16 mouse cellular contexts compared by ENCODE assay signal in genomic region chr1:180296088-180296487, GRCm38 (mm10). TPM values are rescaled to one million over a fixed set of nuclear protein-coding genes. Genes with fewer than 3 reads are reported as not detected.
DNase-seq lines count a peak whose midpoint lies in the region; ATAC-seq and TF ChIP-seq lines count a peak whose summit lies in the region.
"Had no signal": no experiment of that assay in that cellular context is flagged by ENCODE, and none has a peak within 500 bp of the region (broad histone marks: within the 10 kb centered on the region; RNA-seq: fewer than 3 reads in every experiment).

No protein-coding gene starts in this region.

- peak overlapping the region; percentile 38 for H3K27ac ChIP-seq in heart, postnatal 0 days (ENCODE audit: low read depth)
- H3K27ac ChIP-seq in heart, embryonic 10.5 days, result no peak overlapping the region
- H3K27ac ChIP-seq in thymus, adult 2 months (ENCODE audit: control insufficient read depth, insufficient read depth, low read length), result peak overlapping the region; percentile 72
- no peak overlapping the region for H3K27ac ChIP-seq in forebrain, embryonic 13.5 days
- H3K27ac ChIP-seq: forebrain, embryonic 10.5 days; layer of hippocampus, adult 2 months had no signal

- no peaks in the 10 kb centered on the region for H3K9me3 ChIP-seq in heart, postnatal 0 days (replicated peaks; ENCODE audit: control insufficient read depth, low read length)
- no peaks in the 10 kb centered on the region for H3K9me3 ChIP-seq in heart, embryonic 10.5 days
- H3K9me3 ChIP-seq in forebrain, embryonic 13.5 days (replicated peaks), result no peaks in the 10 kb centered on the region
- H3K9me3 ChIP-seq: forebrain, embryonic 10.5 days had no signal

- no peaks in the 10 kb centered on the region for H3K36me3 ChIP-seq in heart, postnatal 0 days (replicated peaks; ENCODE audit: control insufficient read depth, insufficient read depth, low read length)
- no peaks in the 10 kb centered on the region for H3K36me3 ChIP-seq in heart, embryonic 10.5 days
- no peaks in the 10 kb centered on the region for H3K36me3 ChIP-seq in thymus, adult 2 months (ENCODE audit: control insufficient read depth, insufficient read depth, low read length)
- no peaks in the 10 kb centered on the region for H3K36me3 ChIP-seq in forebrain, embryonic 13.5 days (ENCODE audit: poor library complexity, severe bottlenecking)
- H3K36me3 ChIP-seq: forebrain, embryonic 10.5 days had no signal

- H3K4me2 ChIP-seq in heart, postnatal 0 days (ENCODE audit: low read depth, low read length), result no peak overlapping the region
- H3K4me2 ChIP-seq in forebrain, embryonic 13.5 days, result no peak overlapping the region

- H3K4me3 ChIP-seq in heart, postnatal 0 days (ENCODE audit: low read depth, low read length), result no peak overlapping the region
- no peak overlapping the region for H3K4me3 ChIP-seq in heart, embryonic 10.5 days
- no peak overlapping the region for H3K4me3 ChIP-seq in thymus, adult 2 months (ENCODE audit: control insufficient read depth, insufficient read depth, low read length)
- H3K4me3 ChIP-seq in forebrain, embryonic 13.5 days, result no peak overlapping the region
- H3K4me3 ChIP-seq: forebrain, embryonic 10.5 days; layer of hippocampus, adult 2 months had no signal

- no peak overlapping the region for H3K9ac ChIP-seq in heart, postnatal 0 days (replicated peaks; ENCODE audit: low read depth, low read length)
- H3K9ac ChIP-seq in forebrain, embryonic 13.5 days, result no peak overlapping the region

- H3K27me3 ChIP-seq in heart, postnatal 0 days (ENCODE audit: control insufficient read depth, insufficient read depth, low read length), result no peaks in the 10 kb centered on the region
- H3K27me3 ChIP-seq in heart, embryonic 10.5 days (ENCODE audit: insufficient read depth, poor library complexity, severe bottlenecking), result no peaks in the 10 kb centered on the region
- no peaks in the 10 kb centered on the region for H3K27me3 ChIP-seq in thymus, adult 2 months (ENCODE audit: control insufficient read depth, insufficient read depth, low read length)
- no peaks in the 10 kb centered on the region for H3K27me3 ChIP-seq in forebrain, embryonic 13.5 days
- H3K27me3 ChIP-seq: CH12.LX, Patski had no signal

- WGBS in heart, postnatal 0 days, result 67% methylated on average over 9 of the region's 9 CpGs
- 88% methylated on average over 9 of the region's 9 CpGs for WGBS in heart, embryonic 10.5 days
- 22% methylated on average over 9 of the region's 9 CpGs for WGBS in thymus, adult 2 months
- 91% methylated on average over 9 of the region's 9 CpGs for WGBS in forebrain, embryonic 13.5 days

- no peaks in the 10 kb centered on the region for H3K4me1 ChIP-seq in heart, postnatal 0 days (ENCODE audit: control insufficient read depth, insufficient read depth)
- no peaks in the 10 kb centered on the region for H3K4me1 ChIP-seq in heart, embryonic 10.5 days
- H3K4me1 ChIP-seq in thymus, adult 2 months (replicated peaks; ENCODE audit: control insufficient read depth, insufficient read depth, low read length), result peaks cover 15% of the 10 kb centered on the region
- H3K4me1 ChIP-seq in forebrain, embryonic 13.5 days, result no peaks in the 10 kb centered on the region

- no peak for ATAC-seq in heart, postnatal 0 days (ENCODE audit: insufficient read depth, low read depth)
- ATAC-seq in megakaryocyte, adult 5-6 weeks (ENCODE audit: poor library complexity, severe bottlenecking), result peak; percentile 75
- ATAC-seq in forebrain, embryonic 13.5 days, result no peak
- ATAC-seq: Patski had no signal

- TF ChIP-seq CTCF in heart, postnatal 0 days (IDR thresholded peaks at IDR 0.05; ENCODE audit: low read depth), result no peak
- 0 out of 2 replicates have a peak, but pooled peaks have one; percentile 15 for TF ChIP-seq CTCF in thymus, adult 2 months (IDR thresholded peaks at IDR 0.05; ENCODE audit: borderline replicate concordance, control insufficient read depth, extremely low read depth, insufficient read depth, low read length, poor library complexity)

- no peak for TF ChIP-seq EP300 in heart, postnatal 0 days (IDR thresholded peaks at IDR 0.05; ENCODE audit: low read depth)

- no peak for TF ChIP-seq POLR2A in thymus, adult 2 months (IDR thresholded peaks at IDR 0.05; ENCODE audit: control insufficient read depth, extremely low read depth, insufficient read depth, low read length, poor library complexity)

- DNase-seq in heart, postnatal 0 days (ENCODE audit: low spot score), result no peak
- no peak for DNase-seq in heart, embryonic 10.5 days (ENCODE audit: low spot score)
- peak; percentile 41 for DNase-seq in thymus, adult 2 months
- DNase-seq in thymus, postnatal 0 days (ENCODE audit: low spot score), result no peak
- DNase-seq in thymus, postnatal 4 days, result peak; percentile 54
- no peak for DNase-seq in left cerebral cortex, adult 8-10 months (ENCODE audit: low spot score in 2 of 2)
- DNase-seq: adrenal gland, postnatal 10 days; cerebellum, adult 8-10 months; gastrocnemius, postnatal 14 days; kidney, adult 9 months had no signal

RNA-seq across cellular contexts. Expression of gene Psen2, which starts 32.9 kb away (rescaled TPM):
- 30.8 and 33.3 TPM in 2 replicates for total RNA-seq in heart, postnatal 0 days (2014; rRNA removed; ENCODE audit: low replicate concordance)
- polyA plus RNA-seq in heart, postnatal 0 days (2015; fragmentation: Nextera tagmentation; extraction: Ambion mirVana), result 15.2 and 16.4 TPM in 2 replicates
- polyA plus RNA-seq in heart, embryonic 10.5 days (2016; fragmentation: Nextera tagmentation; extraction: Ambion mirVana), result 15.6 and 16.4 TPM in 2 replicates
- polyA plus RNA-seq in thymus, adult 2 months (2012; rRNA removed), result 35.2 and 39.9 TPM in 2 replicates
- polyA plus RNA-seq in thymus, postnatal 0 days (2015; fragmentation: Nextera tagmentation; extraction: Ambion mirVana), result 9.3 and 11.6 TPM in 2 replicates
- 14.0 and 17.3 TPM in 2 replicates for total RNA-seq in megakaryocyte, adult 5-6 weeks (2015)
- total RNA-seq in megakaryocyte, adult 5-6 weeks (2017), result 13.6 and 18.9 TPM in 2 replicates
- 7.3 and 9.7 TPM in 2 replicates for polyA plus RNA-seq in forebrain, embryonic 13.5 days (2015; fragmentation: Nextera tagmentation; extraction: Ambion mirVana)
- total RNA-seq in left cerebral cortex, adult 8-10 months (2022), result 10 to 100 TPM; 19.5 to 21.7 (median 20.9) TPM

RNA-seq across cellular contexts. Expression of gene Itpkb, which starts 34.2 kb away (rescaled TPM):
- total RNA-seq in heart, postnatal 0 days (2014; rRNA removed; ENCODE audit: low replicate concordance), result 21.7 and 24.9 TPM in 2 replicates
- 5.1 and 5.4 TPM in 2 replicates for polyA plus RNA-seq in heart, postnatal 0 days (2015; fragmentation: Nextera tagmentation; extraction: Ambion mirVana)
- polyA plus RNA-seq in heart, embryonic 10.5 days (2016; fragmentation: Nextera tagmentation; extraction: Ambion mirVana), result 4.0 and 4.6 TPM in 2 replicates
- 69.0 and 73.0 TPM in 2 replicates for polyA plus RNA-seq in thymus, adult 2 months (2012; rRNA removed)
- 12.4 and 17.6 TPM in 2 replicates for polyA plus RNA-seq in thymus, postnatal 0 days (2015; fragmentation: Nextera tagmentation; extraction: Ambion mirVana)
- 11.5 and 12.9 TPM in 2 replicates for total RNA-seq in megakaryocyte, adult 5-6 weeks (2015)
- 10.9 and 13.6 TPM in 2 replicates for total RNA-seq in megakaryocyte, adult 5-6 weeks (2017)
- 2.3 and 2.5 TPM in 2 replicates for polyA plus RNA-seq in forebrain, embryonic 13.5 days (2015; fragmentation: Nextera tagmentation; extraction: Ambion mirVana)
- total RNA-seq in left cerebral cortex, adult 8-10 months (2022), result 10 to 100 TPM; 19.7 to 26.2 (median 21.4) TPM

Comparison
In these comparisons a context has a peak if more than half of its experiments do, and no peak if none do; other contexts are left out.
1. DNase-seq: peak in thymus, adult 2 months (single experiment) and thymus, postnatal 4 days (single experiment); none in heart, postnatal 0 days (single experiment), heart, embryonic 10.5 days (single experiment), thymus, postnatal 0 days (single experiment) and left cerebral cortex, adult 8-10 months (0 of 2).
2. H3K27ac ChIP-seq: peak in heart, postnatal 0 days (single experiment) and thymus, adult 2 months (single experiment); none in heart, embryonic 10.5 days (single experiment) and forebrain, embryonic 13.5 days (single experiment).